Mouse (Mus musculus) small intestine, adult 2 months (tissue): Measurements from ENCODE around the gene Hk2. TPM values are rescaled to one million over a fixed set of nuclear protein-coding genes. Genes with fewer than 3 reads are reported as not detected.
A peak's percentile ranks its signal among the peaks of the same experiment; 100 is the strongest.

ENCODE experiments used
- H3K27ac ChIP-seq: fragments of 200-500 bp; 2 replicates; pipeline ENCODE4 v1.5.1; 2012; ENCODE audit warnings: low read depth, low read length, control low read depth, inconsistent platforms; ENCODE audit not compliant: insufficient read depth
- H3K27me3 ChIP-seq: fragments of 200-500 bp; 2 replicates; pipeline ENCODE4 v1.6.1; 2012; ENCODE audit warnings: mild to moderate bottlenecking, moderate library complexity, low read length, inconsistent platforms; ENCODE audit not compliant: control insufficient read depth, insufficient read depth
- H3K36me3 ChIP-seq: fragments of 200-500 bp; 2 replicates; pipeline ENCODE4 v1.6.1; 2012; ENCODE audit warnings: mild to moderate bottlenecking, low read length, control low read depth, inconsistent platforms; ENCODE audit not compliant: control insufficient read depth, insufficient read depth
- H3K4me1 ChIP-seq: fragments of 200-500 bp; 2 replicates; pipeline ENCODE4 v1.6.1; 2012; ENCODE audit warnings: low read length, inconsistent platforms, mixed read lengths; ENCODE audit not compliant: control insufficient read depth, insufficient read depth, insufficient read length
- H3K4me3 ChIP-seq: fragments of 200-500 bp; 2 replicates; pipeline ENCODE4 v1.5.1; 2012; ENCODE audit warnings: low read depth, mild to moderate bottlenecking, control low read depth, inconsistent platforms, low read length, moderate library complexity
- CTCF ChIP-seq: fragments of 200-500 bp; IDR thresholded peaks from 2 replicates; pipeline ENCODE4 v1.5.1; 2012; ENCODE audit warnings: low read depth, mild to moderate bottlenecking, control low read depth, inconsistent platforms, low read length, moderate library complexity, mixed read lengths; ENCODE audit not compliant: insufficient replicate concordance, insufficient read length; ENCODE audit errors: extremely low read depth
- POLR2A ChIP-seq: fragments of 200-500 bp; IDR thresholded peaks from 2 replicates; pipeline ENCODE4 v1.6.1; 2012; ENCODE audit warnings: low read depth, mild to moderate bottlenecking, control low read depth, inconsistent platforms, low read length, moderate library complexity
- WGBS: fragments of 180-500 bp; shearing (Covaris S2); methylation state at CpG from one replicate; pipeline ENCODE4 v1.1.7; 2018; 5-methylcytosine and 5-hydroxymethylcytosine counted together
- polyA plus RNA-seq: library from polyadenylated mRNA; depleted of rRNA; stranded (reverse); fragments of >200 nt; gene quantifications from 2 replicates; pipeline ENCODE4 v1.2.3, GENCODE M21; 2012

Hk2 gene
- polyA plus RNA-seq, 1 experiment, result 6.1 TPM

- H3K4me1 ChIP-seq, result no peaks in the 10 kb centered on the region
- WGBS, result 61% methylated on average over 4 of the region's 4 CpGs
- no peak overlapping the region for H3K4me3 ChIP-seq
- TF ChIP-seq CTCF, result no peak
- TF ChIP-seq POLR2A, result no peak
- H3K36me3 ChIP-seq, result no peaks in the 10 kb centered on the region
- no peaks in the 10 kb centered on the region for H3K27me3 ChIP-seq
- no peak overlapping the region for H3K27ac ChIP-seq
Observed at GRCm38 (mm10) chr6:82780369-82780768, 6.1 kb upstream of the Hk2 start.

- WGBS, result 64% methylated on average over 4 of the region's 4 CpGs
- Histone ChIP-seq H3K27ac (no peak overlapping the region), H3K4me3 (no peak overlapping the region), H3K4me1 (peaks cover 3% of the 10 kb centered on the region), H3K27me3 (no peaks in the 10 kb centered on the region), H3K36me3 (no peaks in the 10 kb centered on the region)
- no peak for TF ChIP-seq POLR2A
- TF ChIP-seq CTCF, result no peak
Observed at GRCm38 (mm10) chr6:82777124-82777654, 2.9 kb upstream of the Hk2 start.

- H3K4me1 ChIP-seq, result peaks cover 10% of the 10 kb centered on the region
- H3K4me3 ChIP-seq, result no peak overlapping the region
- TF ChIP-seq POLR2A (no peak), CTCF (no peak)
- 73% methylated on average over 6 of the region's 6 CpGs for WGBS
- no peaks in the 10 kb centered on the region for H3K36me3 ChIP-seq
- no peak overlapping the region for H3K27ac ChIP-seq
- no peaks in the 10 kb centered on the region for H3K27me3 ChIP-seq
Observed at GRCm38 (mm10) chr6:82775386-82775785, 1.1 kb upstream of the Hk2 start.

GRCm38 (mm10) chr6:82773261-82774131, 758 bp downstream of the Hk2 start:
- Histone ChIP-seq H3K4me3 (peak overlapping the region; percentile 86), H3K27ac (peak overlapping the region; percentile 61), H3K36me3 (no peaks in the 10 kb centered on the region), H3K4me1 (peaks cover 18% of the 10 kb centered on the region), H3K27me3 (no peaks in the 10 kb centered on the region)
- TF ChIP-seq CTCF, result no peak
- TF ChIP-seq POLR2A, result no peak; the same call in 1 of the 2 replicates
- WGBS, result under 1% methylated on average over 65 of the region's 68 CpGs

GRCm38 (mm10) chr6:82772451-82773101, 1.7 kb downstream of the Hk2 start:
- no peak for TF ChIP-seq CTCF
- no peak for TF ChIP-seq POLR2A
- H3K27ac ChIP-seq, result peak overlapping the region; percentile 43
- 4% methylated on average over 19 of the region's 19 CpGs for WGBS
- H3K27me3 ChIP-seq, result no peaks in the 10 kb centered on the region
- peak overlapping the region; percentile 86 for H3K4me3 ChIP-seq
- H3K4me1 ChIP-seq, result peaks cover 25% of the 10 kb centered on the region
- H3K36me3 ChIP-seq, result no peaks in the 10 kb centered on the region

- no peak for TF ChIP-seq POLR2A
- peak; percentile 29; the same call in 1 of the 2 replicates for TF ChIP-seq CTCF
- 10% methylated on average over 10 of the region's 10 CpGs for WGBS
- H3K27ac ChIP-seq, result peak overlapping the region; percentile 43
Observed at GRCm38 (mm10) chr6:82771981-82772409, 2.3 kb downstream of the Hk2 start.

GRCm38 (mm10) chr6:82771059-82771458, 3.2 kb downstream of the Hk2 start:
- H3K4me3 ChIP-seq, result peak overlapping the region; percentile 2; the same call in 1 of the 2 replicates
- H3K36me3 ChIP-seq, result no peaks in the 10 kb centered on the region
- no peak for TF ChIP-seq POLR2A
- no peak for TF ChIP-seq CTCF
- no peaks in the 10 kb centered on the region for H3K27me3 ChIP-seq
- 23% methylated on average over 9 of the region's 9 CpGs for WGBS
- 0 out of 2 replicates have a peak overlapping the region, but pooled peaks have one; percentile 11 for H3K27ac ChIP-seq
- H3K4me1 ChIP-seq, result peaks cover 34% of the 10 kb centered on the region

More at GRCm38 (mm10) chr6:82771981-82772409, 2.3 kb downstream of the Hk2 start:
- H3K4me3 ChIP-seq, result peak overlapping the region; percentile 55
- no peaks in the 10 kb centered on the region for H3K27me3 ChIP-seq
- peaks cover 26% of the 10 kb centered on the region for H3K4me1 ChIP-seq
- no peaks in the 10 kb centered on the region for H3K36me3 ChIP-seq
